ENCODE assay signal across 19 mouse cellular contexts in the genomic region with DNA sequence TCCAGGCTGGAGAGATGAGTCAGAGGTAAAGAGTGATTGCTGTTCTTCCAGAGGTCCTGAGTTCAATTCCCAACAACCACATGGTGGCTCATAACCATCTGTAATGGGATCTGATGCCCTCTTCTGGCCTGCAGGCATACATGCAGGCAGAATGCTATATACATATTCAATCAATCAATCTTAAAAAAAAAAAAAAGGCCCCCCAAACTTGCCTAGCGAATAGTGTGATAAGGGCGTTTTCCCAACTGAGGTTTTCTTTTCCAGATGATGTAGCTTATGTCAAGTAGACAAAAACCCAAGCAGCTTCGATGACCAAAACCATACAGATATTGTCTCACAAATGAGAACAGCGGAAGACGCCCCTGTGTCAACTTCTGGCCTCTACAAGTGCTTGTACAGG. TPM values are rescaled to one million over a fixed set of nuclear protein-coding genes. Genes with fewer than 3 reads are reported as not detected.
DNase-seq lines count a peak whose midpoint lies in the region; ATAC-seq and TF ChIP-seq lines count a peak whose summit lies in the region.
"Not testable (repeated sequence)": the region's sequence is repeated elsewhere in the genome, so short reads cannot be mapped to it uniquely, and the experiment has no call there.
"Had no signal": no experiment of that assay in that cellular context is flagged by ENCODE, and none has a peak within 500 bp of the region (broad histone marks: within the 10 kb centered on the region; RNA-seq: fewer than 3 reads in every experiment).

No protein-coding gene starts in this region.

- TF ChIP-seq EP300 in CH12.LX (IDR thresholded peaks at IDR 0.05; ENCODE audit: low read length); MEL (IDR thresholded peaks at IDR 0.05; ENCODE audit: low read depth in 1 of 2, low read length in 2 of 2); liver, postnatal 0 days (IDR thresholded peaks at IDR 0.05; ENCODE audit: low read depth): not testable (repeated sequence)

- not testable (repeated sequence) for TF ChIP-seq RAD21 in CH12.LX (IDR thresholded peaks at IDR 0.05; ENCODE audit: low read depth, low read length); MEL (IDR thresholded peaks at IDR 0.05; ENCODE audit: low read depth, low read length)

- H3K4me3 ChIP-seq in CH12.LX (replicated peaks in 1 of 3; ENCODE audit: low read depth in 2 of 3, low read length in 2 of 3, poor library complexity in 1 of 3); MEL (ENCODE audit: control insufficient read depth in 1 of 2, insufficient read depth in 1 of 2, low read depth in 2 of 2, low read length in 2 of 2); gastrocnemius, adult 2 months; intestine, postnatal 0 days (ENCODE audit: low read depth, low read length); layer of hippocampus, adult 2 months; liver, postnatal 0 days (ENCODE audit: low read depth, low read length): not testable (repeated sequence)

- H3K9me3 ChIP-seq in CH12.LX (replicated peaks; ENCODE audit: low read length); MEL (replicated peaks; ENCODE audit: insufficient read depth, low read length); intestine, postnatal 0 days (ENCODE audit: control insufficient read depth); liver, postnatal 0 days (ENCODE audit: low read length): not testable (repeated sequence)

- H3K27me3 ChIP-seq in CH12.LX (replicated peaks); MEL (ENCODE audit: control insufficient read depth in 1 of 2, insufficient read depth in 2 of 2, low read length in 2 of 2); intestine, postnatal 0 days (replicated peaks; ENCODE audit: control insufficient read depth, insufficient read depth, low read length); liver, postnatal 0 days (ENCODE audit: insufficient read depth, low read length): not testable (repeated sequence)

- intact Hi-C loops in gastrocnemius, adult 2 months (cut with DNase I) = not testable (repeated sequence)

- 89% methylated on average over 5 of the region's 5 CpGs for WGBS in intestine, postnatal 0 days
- WGBS in liver, postnatal 0 days (ENCODE audit: insufficient replicate concordance) = 81% methylated on average over 5 of the region's 5 CpGs

- not testable (repeated sequence) for ATAC-seq in intestine, postnatal 0 days; liver, postnatal 0 days

- H3K36me3 ChIP-seq in CH12.LX (replicated peaks in 1 of 2; ENCODE audit: control insufficient read depth in 1 of 2, insufficient read depth in 1 of 2, low read length in 1 of 2); MEL (ENCODE audit: control insufficient read depth in 1 of 2, insufficient read depth in 2 of 2, low read length in 2 of 2); intestine, postnatal 0 days (ENCODE audit: control insufficient read depth, insufficient read depth); liver, postnatal 0 days (replicated peaks; ENCODE audit: insufficient read depth, low read length): not testable (repeated sequence)

- H3K4me1 ChIP-seq in CH12.LX (ENCODE audit: control insufficient read depth in 1 of 2, insufficient read depth in 2 of 2); MEL (ENCODE audit: control insufficient read depth in 1 of 2, insufficient read depth in 2 of 2, low read length in 2 of 2); intestine, postnatal 0 days (replicated peaks; ENCODE audit: control insufficient read depth, insufficient read depth, low read length); liver, postnatal 0 days (ENCODE audit: insufficient read depth): not testable (repeated sequence)

- not testable (repeated sequence) for H3K27ac ChIP-seq in CH12.LX (ENCODE audit: insufficient read depth, low read depth); MEL (ENCODE audit: control insufficient read depth, low read depth, low read length); gastrocnemius, adult 2 months; intestine, postnatal 0 days (ENCODE audit: low read depth, low read length); layer of hippocampus, adult 2 months; liver, postnatal 0 days (ENCODE audit: low read depth)

- not testable (repeated sequence) for TF ChIP-seq POLR2A in CH12.LX (IDR thresholded peaks at IDR 0.05; ENCODE audit: low read depth, low read length); MEL (IDR thresholded peaks at IDR 0.05; ENCODE audit: control insufficient read depth in 1 of 2, insufficient read depth in 1 of 2, low read depth in 1 of 2, low read length in 2 of 2, poor library complexity in 1 of 2)

- H3K4me2 ChIP-seq in CH12.LX (ENCODE audit: insufficient read depth, low read depth, poor library complexity, severe bottlenecking); intestine, postnatal 0 days (replicated peaks; ENCODE audit: low read depth); liver, postnatal 0 days (ENCODE audit: low read depth, low read length): not testable (repeated sequence)

- TF ChIP-seq CTCF in CH12.LX (conservative IDR thresholded peaks at IDR 0.05 in 1 of 2, IDR thresholded peaks at IDR 0.05 in 1 of 2; ENCODE audit: low read depth in 2 of 2, low read length in 2 of 2) = peak in 1 of 2 experiments; percentile 29; a peak in 2 of 4 replicates
- TF ChIP-seq CTCF in MEL (IDR thresholded peaks at IDR 0.05 in 2 of 3, conservative IDR thresholded peaks at IDR 0.05 in 1 of 3; ENCODE audit: control insufficient read depth in 1 of 3, insufficient read depth in 1 of 3, low read depth in 2 of 3, low read length in 3 of 3, poor library complexity in 1 of 3, severe bottlenecking in 1 of 3) = peak in 2 of 3 experiments; percentile 32 to 38; a peak in 4 of 6 replicates
- 0 out of 2 replicates have a peak, but pooled peaks have one; percentile 1 for TF ChIP-seq CTCF in gastrocnemius, adult 2 months (IDR thresholded peaks at IDR 0.05)
- TF ChIP-seq CTCF in intestine, postnatal 0 days (IDR thresholded peaks at IDR 0.05; ENCODE audit: low read depth) = peak; percentile 34
- peak; percentile 21; the same call in 1 of the 2 replicates for TF ChIP-seq CTCF in layer of hippocampus, adult 2 months (conservative IDR thresholded peaks at IDR 0.05)
- TF ChIP-seq CTCF in liver, postnatal 0 days (IDR thresholded peaks at IDR 0.05; ENCODE audit: low read depth) = 0 out of 2 replicates have a peak, but pooled peaks have one; percentile 12

- DNase-seq in CH12.LX (ENCODE audit: extremely low read depth); MEL (ENCODE audit: low read depth, low spot score); gastrocnemius, adult 2 months; layer of hippocampus, adult 2 months (ENCODE audit: low spot score in 2 of 2); liver, postnatal 0 days: not testable (repeated sequence)

- in situ Hi-C loops in CH12.LX (cut with MboI; ENCODE audit: low pct_ligation_motif_present, low pct_unique_long_range_greater_than_20kb, low sequenced_read_pairs) = loop anchor here (10.0 kb wide), 2 partner anchors 274 to 424 kb away; no protein-coding TSS in a partner anchor

- H3K79me2 ChIP-seq in CH12.LX (replicated peaks; ENCODE audit: control insufficient read depth, extremely low read depth, insufficient read depth, poor library complexity, severe bottlenecking); MEL (ENCODE audit: control insufficient read depth, insufficient read depth, low read length, poor library complexity): not testable (repeated sequence)

- not testable (repeated sequence) for H3K9ac ChIP-seq in CH12.LX (ENCODE audit: insufficient read depth, low read depth); MEL (ENCODE audit: control insufficient read depth, low read depth, low read length, poor library complexity, severe bottlenecking); intestine, postnatal 0 days (ENCODE audit: low read depth, low read length); liver, postnatal 0 days (replicated peaks)

- dilution Hi-C loops in CH12.LX (cut with MboI; ENCODE audit: extremely low pct_ligation_motif_present, extremely low pct_unique_long_range_greater_than_20kb, low sequenced_read_pairs) = not testable (repeated sequence)

RNA-seq across cellular contexts. Expression of a gene that starts 5.2 kb away (rescaled TPM):
- total RNA-seq in CH12.LX (2012; rRNA removed) (1.0 and 1.4 TPM in 2 replicates), CH12.LX (2014; rRNA removed) (1.2 and 2.3 TPM in 2 replicates), MEL (2012; rRNA removed) (1.2 and 1.7 TPM in 2 replicates)
- polyA plus RNA-seq in CH12.LX (2012; ENCODE audit: insufficient read length, low read depth) (2.2 and 2.6 TPM in 2 replicates), MEL (2012; ENCODE audit: insufficient read depth in 1 of 2, insufficient read length in 2 of 2, low read depth in 1 of 2, low replicate concordance in 2 of 2, missing spikeins in 1 of 2) (1 to 10 TPM in 1 of 2 experiments, not detected in 1; 2.7 TPM)
- not detected for total RNA-seq in gastrocnemius, adult 2 months (2021)
- polyA plus RNA-seq in intestine, postnatal 0 days (2015; fragmentation: Nextera tagmentation; extraction: Ambion mirVana) = 0.07 TPM in 1 of 2 replicates, not detected in the other
- not detected for total RNA-seq in layer of hippocampus, adult 2 months (2021)
- polyA plus RNA-seq in liver, postnatal 0 days (2015; fragmentation: Nextera tagmentation; extraction: Ambion mirVana) = not detected in 2 replicates
- total RNA-seq: adrenal gland, adult 18-20 months; adrenal gland, adult 8-10 months; adrenal gland, postnatal 14 days; adrenal gland, postnatal 36 days; forebrain, postnatal 0 days had no signal
- polyA plus RNA-seq: activated CD4-positive, CD25-positive, alpha-beta regulatory T cell, adult 4 months; CD4-positive, CD25-positive, alpha-beta regulatory T cell, adult 4 months; cerebellum, adult 2 months; cortical plate, adult 2 months; embryonic facial prominence, embryonic 10.5 days; forebrain, embryonic 11.5 days; forebrain, embryonic 13.5 days; forebrain, embryonic 15.5 days; forebrain, postnatal 0 days had no signal

RNA-seq across cellular contexts. Expression of a gene that starts 21.6 kb away (rescaled TPM):
- total RNA-seq in CH12.LX (2012; rRNA removed) (36.1 and 39.8 TPM in 2 replicates), CH12.LX (2014; rRNA removed) (45.7 and 51.3 TPM in 2 replicates), MEL (2012; rRNA removed) (76.3 and 88.0 TPM in 2 replicates)
- polyA plus RNA-seq in CH12.LX (2012; ENCODE audit: insufficient read length, low read depth) (21.0 and 27.0 TPM in 2 replicates), MEL (2012; ENCODE audit: insufficient read depth in 1 of 2, insufficient read length in 2 of 2, low read depth in 1 of 2, low replicate concordance in 2 of 2, missing spikeins in 1 of 2) (100 to 1,000 TPM in 1 of 2 experiments, 10 to 100 TPM in 1; 43.4 to 101 TPM)
- 10 to 100 TPM in 1 of 2 experiments, 1 to 10 TPM in 1; 8.3 to 11.4 TPM for total RNA-seq in gastrocnemius, adult 2 months (2021)
- 66.2 and 78.5 TPM in 2 replicates for polyA plus RNA-seq in intestine, postnatal 0 days (2015; fragmentation: Nextera tagmentation; extraction: Ambion mirVana)
- 10 to 100 TPM; 34.9 to 35.3 TPM for total RNA-seq in layer of hippocampus, adult 2 months (2021)
- polyA plus RNA-seq in liver, postnatal 0 days (2015; fragmentation: Nextera tagmentation; extraction: Ambion mirVana) = 9.3 and 9.8 TPM in 2 replicates

RNA-seq across cellular contexts. Expression of a gene that starts 55.7 kb away (rescaled TPM):
- total RNA-seq in CH12.LX (2012; rRNA removed) = 78.3 and 81.4 TPM in 2 replicates
- total RNA-seq in CH12.LX (2014; rRNA removed) = 118 and 125 TPM in 2 replicates
- polyA plus RNA-seq in CH12.LX (2012; ENCODE audit: insufficient read length, low read depth) = 69.5 and 77.9 TPM in 2 replicates
- total RNA-seq in MEL (2012; rRNA removed) = 162 and 173 TPM in 2 replicates
- polyA plus RNA-seq in MEL (2012; ENCODE audit: insufficient read depth in 1 of 2, insufficient read length in 2 of 2, low read depth in 1 of 2, low replicate concordance in 2 of 2, missing spikeins in 1 of 2) = 100 to 1,000 TPM in 1 of 2 experiments, 10 to 100 TPM in 1; 33.0 to 161 TPM
- 100 to 1,000 TPM; 340 to 569 TPM for total RNA-seq in gastrocnemius, adult 2 months (2021)
- 392 and 420 TPM in 2 replicates for polyA plus RNA-seq in intestine, postnatal 0 days (2015; fragmentation: Nextera tagmentation; extraction: Ambion mirVana)
- 10 to 100 TPM; 88.4 to 93.2 TPM for total RNA-seq in layer of hippocampus, adult 2 months (2021)
- polyA plus RNA-seq in liver, postnatal 0 days (2015; fragmentation: Nextera tagmentation; extraction: Ambion mirVana) = 421 and 447 TPM in 2 replicates

RNA-seq across cellular contexts. Expression of a gene that starts 55.8 kb away (rescaled TPM):
- total RNA-seq in CH12.LX (2012; rRNA removed) (73.6 and 76.0 TPM in 2 replicates), CH12.LX (2014; rRNA removed) (82.8 and 83.0 TPM in 2 replicates), MEL (2012; rRNA removed) (120 and 121 TPM in 2 replicates)
- polyA plus RNA-seq in CH12.LX (2012; ENCODE audit: insufficient read length, low read depth) (117 and 132 TPM in 2 replicates), MEL (2012; ENCODE audit: insufficient read depth in 1 of 2, insufficient read length in 2 of 2, low read depth in 1 of 2, low replicate concordance in 2 of 2, missing spikeins in 1 of 2) (100 to 1,000 TPM; 107 to 271 TPM)
- total RNA-seq in gastrocnemius, adult 2 months (2021) = 100 to 1,000 TPM; 261 to 470 TPM
- 301 and 307 TPM in 2 replicates for polyA plus RNA-seq in intestine, postnatal 0 days (2015; fragmentation: Nextera tagmentation; extraction: Ambion mirVana)
- 10 to 100 TPM; 77.8 to 80.9 TPM for total RNA-seq in layer of hippocampus, adult 2 months (2021)
- polyA plus RNA-seq in liver, postnatal 0 days (2015; fragmentation: Nextera tagmentation; extraction: Ambion mirVana) = 224 and 228 TPM in 2 replicates
